Mouse (Mus musculus) thymus, postnatal 0 days (tissue): ENCODE data around the gene Dido1. TPM values are rescaled to one million over a fixed set of nuclear protein-coding genes. Genes with fewer than 3 reads are reported as not detected.

Experiments
- DNase-seq: peaks from one replicate; pipeline ENCODE4 v3.0.0-alpha.2; 2015; ENCODE audit warnings: low spot score
- polyA plus RNA-seq: library from polyadenylated mRNA; unstranded; fragments of >200 nt; fragmentation: Nextera tagmentation; extraction: Ambion mirVana; gene quantifications from 2 replicates; pipeline ENCODE4 v1.2.1, GENCODE M21; 2015

Gene Dido1
- polyA plus RNA-seq: 25.6 and 32.2 TPM in 2 replicates

DNA sequence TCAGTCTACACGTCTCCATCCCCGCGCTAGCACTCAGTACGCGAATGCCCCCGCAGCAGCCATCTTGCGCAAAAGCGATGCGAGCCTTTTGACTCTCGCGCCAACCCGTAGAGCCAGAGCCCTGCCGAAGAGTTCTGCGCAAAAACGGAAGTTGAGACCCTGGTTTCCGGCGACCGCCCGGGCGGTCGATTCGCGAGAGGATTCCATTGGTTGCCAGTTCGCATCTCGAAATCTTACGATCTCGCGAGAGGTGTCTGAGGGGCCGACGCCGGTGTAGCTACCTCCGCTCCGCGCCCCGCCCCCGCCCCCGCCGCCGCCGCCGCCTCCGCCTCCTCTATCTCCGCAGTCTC, at the start of gene Dido1, which contains the start of gene Gid8:
Dido1 (minus strand) TSS at position 77 of the 350 bp plus-strand sequence.
Gid8 (plus strand) TSS at position 195 of the 350 bp plus-strand sequence.
- DNase-seq: peak; percentile 99

DNA sequence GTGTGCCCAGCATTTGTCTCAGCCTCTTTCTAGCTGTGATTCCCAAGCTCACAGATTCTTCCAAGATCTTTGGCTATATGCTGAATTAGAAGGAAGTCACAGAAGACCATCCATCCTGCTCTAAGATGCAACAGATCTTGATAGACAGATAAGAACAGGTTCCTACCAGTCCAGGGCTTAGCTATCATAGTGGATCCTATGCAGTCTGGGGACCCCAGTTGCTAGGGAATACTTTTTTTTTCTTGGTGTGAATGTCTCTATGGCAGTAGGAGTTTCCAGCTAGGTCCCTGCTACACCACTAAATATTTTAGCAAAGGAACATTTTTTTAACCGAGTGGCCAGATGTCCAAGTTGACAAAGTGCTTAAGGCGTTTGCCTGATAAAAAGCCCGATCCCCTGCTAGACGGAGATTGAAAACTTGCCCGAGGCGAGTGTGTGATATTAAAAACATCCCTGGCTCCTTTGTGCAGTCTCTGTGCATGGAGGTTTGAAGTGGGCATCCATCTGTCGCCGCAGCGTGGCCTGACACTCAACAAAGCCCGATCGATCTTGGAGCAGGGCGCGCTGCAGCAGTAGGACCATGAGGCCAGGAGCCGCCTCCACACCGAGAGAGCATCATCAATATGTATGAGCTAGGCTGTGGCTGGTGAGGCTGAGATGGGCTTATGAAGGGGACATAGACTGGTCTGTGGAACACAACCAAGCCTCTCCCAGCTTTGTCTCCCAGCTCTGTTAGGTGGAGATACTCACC, 48.9 kb upstream of the Dido1 start:
- no peak for DNase-seq

DNA sequence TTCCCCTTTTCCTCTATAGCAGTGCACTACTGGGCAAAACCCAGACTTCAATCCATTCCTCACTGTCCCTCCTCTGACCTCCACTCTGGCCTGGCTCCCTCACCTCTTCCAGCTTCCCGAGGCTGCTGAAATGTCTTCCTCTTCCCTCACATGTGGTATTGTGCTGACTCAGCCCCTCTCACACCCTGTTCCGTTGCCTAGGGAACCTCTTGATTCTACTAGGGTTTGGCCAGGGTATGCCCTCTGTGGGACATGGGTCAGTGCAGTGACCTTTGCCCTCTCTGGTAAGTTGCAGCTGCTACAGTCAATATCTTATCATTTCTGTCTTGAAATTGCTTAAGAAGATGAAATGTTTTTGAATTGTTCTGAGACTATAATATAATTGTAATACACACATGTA, 47.0 kb upstream of the Dido1 start:
- DNase-seq: no peak

DNA sequence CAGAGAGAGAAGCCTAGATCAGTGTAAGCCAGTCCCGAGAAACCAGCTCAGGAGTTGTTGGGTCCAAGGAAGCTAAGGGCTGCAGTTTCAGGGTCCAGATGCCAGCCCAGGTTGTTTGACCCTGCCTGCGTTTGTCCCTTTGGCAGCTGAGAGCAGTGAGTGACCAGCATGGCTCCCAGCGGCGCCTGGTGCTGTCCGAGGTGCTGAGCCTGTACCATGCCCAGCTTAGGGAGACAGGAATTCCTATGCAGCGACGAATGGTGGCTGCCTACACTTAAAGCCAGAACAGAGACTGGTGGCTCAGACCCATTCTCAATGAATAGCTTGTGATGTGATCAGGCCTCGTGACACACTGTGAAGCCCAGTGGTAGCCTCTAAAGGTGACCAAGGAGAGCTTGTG, 46.1 kb upstream of the Dido1 start:
- no peak for DNase-seq

DNA sequence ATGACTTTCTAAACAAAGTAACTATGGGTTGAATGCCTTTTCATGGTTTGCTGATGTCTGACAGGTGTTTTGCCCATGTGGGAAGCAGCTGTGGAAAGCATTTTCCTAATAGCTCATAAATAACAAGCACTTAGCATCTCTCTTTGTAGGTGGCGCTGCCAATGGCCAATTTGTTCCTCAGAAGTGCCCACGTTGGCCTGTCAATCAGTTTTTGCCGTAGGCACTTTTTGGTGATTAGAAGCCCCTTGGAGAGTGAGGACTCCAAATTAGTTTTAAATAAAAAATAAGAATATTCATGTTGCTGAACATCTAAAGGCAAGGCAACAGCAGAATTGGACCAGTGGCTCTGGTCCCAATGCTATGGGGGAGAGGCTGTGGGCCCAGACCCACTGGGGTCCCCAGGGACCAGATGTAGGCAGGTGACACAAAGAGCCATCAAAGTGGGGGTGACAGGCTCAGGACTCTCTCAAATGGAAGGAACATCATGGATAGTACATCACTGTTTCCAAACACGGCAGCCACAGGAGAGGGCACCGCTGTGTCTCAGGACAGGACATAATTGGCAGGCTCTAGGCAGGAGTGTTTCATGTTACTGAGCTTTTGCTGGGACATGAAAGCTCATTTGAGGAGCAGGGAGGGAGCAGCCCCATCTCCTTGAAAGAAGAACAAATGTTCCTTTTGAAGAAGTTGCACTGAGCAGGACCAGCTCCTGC, 45.3 kb upstream of the Dido1 start:
- DNase-seq: no peak

DNA sequence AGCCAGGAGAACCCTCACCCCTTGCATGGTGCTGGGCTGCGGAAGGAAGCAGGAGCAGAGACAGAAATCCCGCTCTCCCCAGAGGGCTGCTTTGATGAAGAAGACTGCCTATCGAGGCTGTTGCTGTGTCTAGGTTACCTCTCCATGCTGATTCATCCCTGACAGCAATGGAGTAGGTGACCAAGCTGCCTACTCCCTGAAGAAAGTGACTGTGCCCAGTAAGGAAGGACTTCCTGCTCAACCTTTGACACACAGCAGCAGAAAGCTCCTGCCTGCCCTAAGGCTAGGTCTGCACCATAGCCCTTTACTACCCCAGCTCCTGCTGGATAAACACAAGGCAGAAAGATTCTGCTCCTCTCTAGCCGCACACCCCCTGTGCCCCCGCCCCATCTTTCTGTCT, 39.1 kb upstream of the Dido1 start:
- DNase-seq: no peak

DNA sequence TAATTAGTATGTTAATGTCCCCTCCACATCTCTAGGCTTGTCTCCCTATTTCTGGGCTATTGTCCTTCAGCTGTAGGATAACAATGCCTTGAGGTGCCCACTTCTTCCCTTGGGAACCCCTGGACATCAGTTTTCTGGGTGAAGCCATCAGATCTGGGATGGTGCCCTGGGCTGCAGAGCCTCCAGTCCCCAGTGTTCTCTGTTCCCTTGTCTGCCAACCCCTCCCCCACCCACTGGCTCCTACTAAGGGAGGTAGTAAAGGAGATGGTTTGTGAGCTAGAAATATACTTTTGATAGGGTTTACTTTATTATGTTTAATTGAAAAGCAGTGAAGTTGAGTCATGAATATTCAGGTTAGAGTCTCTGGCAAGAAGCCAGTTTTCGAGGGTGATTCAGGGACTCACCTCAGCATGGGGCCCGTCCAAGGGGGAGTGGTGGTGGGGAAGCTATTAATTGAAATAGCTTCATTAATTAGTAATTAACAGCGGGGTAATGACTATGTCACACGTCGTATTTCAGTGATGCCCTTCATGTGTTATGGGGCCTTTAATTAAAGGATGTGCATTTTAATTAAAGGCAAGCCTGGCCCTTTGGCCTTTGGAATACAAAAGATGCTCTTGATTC, 36.9 kb upstream of the Dido1 start:
- DNase-seq: no peak

DNA sequence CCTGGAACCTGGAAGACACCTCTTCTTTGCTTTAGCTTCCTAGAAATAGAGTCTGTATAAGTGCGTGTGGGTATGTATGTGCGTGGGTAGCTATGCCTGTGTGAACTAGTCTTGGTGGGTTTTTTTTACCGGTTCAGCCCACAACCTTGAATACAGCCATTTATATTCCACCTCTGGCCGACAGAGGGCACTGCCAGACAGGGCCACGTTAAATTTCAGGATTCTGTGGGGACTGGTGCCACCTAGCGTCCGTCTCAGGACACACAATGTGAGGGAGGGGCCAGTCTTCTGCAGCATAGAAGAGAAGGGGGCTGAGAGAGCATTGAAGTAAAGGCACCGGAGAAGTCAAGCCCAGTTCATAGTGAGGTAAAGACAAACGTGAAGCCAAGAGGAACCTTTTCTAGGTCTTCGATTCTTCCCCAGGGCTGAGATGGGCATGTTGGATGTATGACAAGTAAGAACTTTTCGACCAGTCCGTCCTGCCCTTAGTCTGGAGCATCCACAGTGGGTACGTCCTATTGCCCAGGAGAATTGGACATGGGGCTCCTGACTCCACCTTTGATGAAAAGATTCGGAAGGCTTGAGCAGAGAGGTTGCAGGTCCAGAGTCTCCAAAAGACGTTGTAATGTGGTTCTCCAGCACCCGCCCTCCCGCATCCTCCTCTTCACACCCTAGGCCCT, 35.6 kb upstream of the Dido1 start:
- DNase-seq: peak; percentile 87

DNA sequence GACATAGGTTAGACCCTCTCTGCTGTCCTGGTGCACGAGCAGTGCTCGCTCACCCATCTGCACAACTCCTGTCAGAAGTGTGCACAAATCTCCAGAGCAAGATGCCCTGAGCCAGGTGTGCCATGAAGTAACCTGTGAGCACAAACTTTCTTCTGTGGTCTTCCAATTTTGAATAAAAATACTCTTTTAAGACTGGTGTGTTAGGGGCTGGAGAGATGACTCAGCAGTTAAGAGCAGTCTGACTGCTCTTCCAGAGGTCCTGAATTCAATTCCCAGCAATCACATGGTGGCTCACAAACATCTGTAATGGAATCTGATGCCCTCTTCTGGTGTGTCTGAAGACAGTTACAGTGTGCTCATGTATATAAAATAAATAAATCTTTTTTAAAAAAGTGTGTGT, 33.5 kb upstream of the Dido1 start:
- no peak for DNase-seq

DNA sequence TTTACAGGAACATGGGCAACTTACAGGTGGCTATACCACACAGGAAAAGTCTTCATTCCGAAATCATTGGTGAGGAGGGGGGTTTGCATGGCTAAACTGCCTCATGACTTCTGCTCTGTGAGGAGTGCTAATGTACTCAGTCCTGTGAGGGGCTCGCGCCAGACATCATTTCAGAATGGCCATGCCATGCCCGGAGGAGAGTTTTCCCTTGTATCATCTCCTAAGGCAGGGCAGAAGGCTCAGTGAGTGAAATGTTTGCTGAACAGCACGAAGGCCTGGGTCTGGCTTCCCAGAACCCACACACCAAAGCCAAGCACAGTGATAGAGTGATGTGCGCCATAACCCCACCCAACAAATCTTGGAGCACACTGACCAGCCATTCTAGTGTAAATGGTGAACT, 33.0 kb upstream of the Dido1 start:
- DNase-seq: no peak

DNA sequence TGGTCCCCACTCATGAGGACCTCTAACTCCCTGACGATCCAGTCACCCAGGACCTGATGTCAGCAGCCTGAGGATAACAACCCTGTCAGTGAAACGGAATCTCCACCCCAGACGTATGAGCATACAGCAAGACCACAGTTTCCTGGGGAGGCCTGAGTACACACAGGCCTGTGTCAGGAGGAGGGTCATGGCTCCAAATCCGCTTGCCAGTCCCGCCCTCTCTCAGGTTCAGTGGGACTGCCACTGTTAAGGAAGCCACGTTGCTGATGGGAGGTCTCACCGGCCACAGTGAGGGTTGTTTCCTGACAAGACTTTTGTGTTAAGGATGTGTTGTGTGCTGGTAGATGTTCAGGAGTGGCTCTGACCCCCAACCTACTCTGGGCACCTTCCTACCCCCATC, 31.6 kb upstream of the Dido1 start:
- no peak for DNase-seq

DNA sequence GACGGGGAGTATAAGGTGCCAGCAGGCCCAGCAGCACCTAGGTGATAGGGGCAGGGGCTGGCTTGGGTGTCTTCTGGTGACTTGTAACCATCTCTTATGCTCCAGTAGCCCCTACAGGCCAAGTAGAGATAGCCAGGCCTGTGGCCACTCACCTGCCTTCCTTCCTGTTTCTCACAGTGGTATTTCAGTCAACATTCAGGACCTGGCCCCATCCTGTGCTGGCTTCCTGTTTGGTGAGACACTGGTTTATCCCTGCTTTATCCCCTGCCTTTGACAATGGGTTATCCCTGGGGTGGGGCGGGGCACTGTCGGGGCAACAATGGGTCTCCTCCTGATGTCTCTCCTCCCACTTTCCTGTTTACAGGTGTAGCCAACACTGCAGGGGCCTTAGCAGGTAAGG, 30.6 kb upstream of the Dido1 start:
- DNase-seq: no peak

DNA sequence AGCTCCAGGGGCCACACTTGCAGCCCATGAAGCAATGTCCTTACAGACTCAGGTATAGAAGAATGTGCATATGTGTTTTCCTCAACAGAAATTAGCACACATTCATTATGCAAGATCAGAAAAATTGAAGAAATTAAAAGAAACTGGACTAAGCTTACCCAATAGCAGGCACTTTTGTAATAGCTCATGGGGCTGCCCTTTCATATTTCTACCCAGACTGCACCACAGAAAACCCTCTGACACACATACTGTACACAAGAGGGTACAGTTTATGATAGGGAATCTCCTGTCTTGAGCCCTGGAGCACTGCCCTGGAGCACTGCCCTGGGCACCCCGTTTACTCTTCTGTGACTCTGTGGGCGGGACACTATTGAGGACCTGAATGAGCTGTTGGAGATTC, 28.2 kb upstream of the Dido1 start:
- DNase-seq: no peak

DNA sequence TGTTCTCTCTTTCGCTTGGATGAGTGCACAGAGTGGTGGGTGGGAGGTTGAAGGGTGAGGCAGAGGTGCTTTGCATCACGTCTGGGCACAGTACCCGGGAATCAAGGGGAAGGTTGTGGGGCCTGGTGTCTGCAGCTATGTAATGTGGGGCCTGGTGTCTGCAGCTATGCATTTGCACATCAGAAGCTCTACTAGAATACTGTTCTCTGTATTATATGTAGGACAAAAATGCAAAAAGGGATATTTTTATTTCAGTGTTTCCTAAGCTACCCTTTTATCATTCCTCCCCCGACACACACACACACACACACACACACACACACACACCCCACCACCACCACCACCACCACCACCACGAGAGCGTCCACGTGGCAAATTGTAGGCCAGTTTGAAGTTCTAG, 25.4 kb upstream of the Dido1 start:
- no peak for DNase-seq

DNA sequence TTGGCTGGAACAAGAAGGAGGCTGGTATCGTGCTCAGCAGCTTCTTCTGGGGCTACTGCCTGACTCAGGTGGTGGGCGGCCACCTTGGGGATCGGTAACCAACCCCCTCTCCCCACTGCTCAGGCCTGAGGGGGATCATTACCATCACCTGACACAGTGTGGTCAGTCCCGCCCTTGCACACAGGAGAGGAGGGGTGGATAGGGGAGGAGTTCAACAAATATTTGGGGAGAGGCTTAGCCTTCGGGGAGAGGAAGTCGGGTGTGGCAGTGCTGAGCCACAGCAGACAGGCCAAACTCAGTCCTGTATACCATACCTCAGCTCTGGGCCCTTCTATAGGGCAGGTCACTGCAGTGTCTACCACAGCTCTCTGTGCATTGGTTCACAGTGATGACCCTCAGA, 22.2 kb upstream of the Dido1 start:
- no peak for DNase-seq

DNA sequence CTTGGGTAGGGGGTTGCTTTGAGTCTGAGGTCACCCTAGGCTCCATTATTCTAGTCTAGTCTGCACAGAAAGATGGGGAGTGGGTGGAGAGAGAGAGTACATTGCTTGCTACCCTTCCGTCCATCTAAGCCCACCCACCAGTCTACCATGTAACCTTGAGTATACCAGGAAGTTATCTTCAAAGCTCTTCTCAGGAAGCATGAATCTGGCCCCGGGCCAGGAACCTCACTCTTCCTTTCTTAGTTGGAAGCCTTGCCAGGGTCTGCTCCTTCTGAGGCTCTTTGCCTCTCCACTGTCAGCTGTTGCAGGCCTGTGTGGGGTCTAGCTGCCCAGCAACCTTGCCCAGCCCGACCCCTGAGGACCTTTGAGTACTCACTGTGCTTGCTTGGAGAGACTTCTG, 21.2 kb upstream of the Dido1 start:
- DNase-seq: peak; percentile 24

DNA sequence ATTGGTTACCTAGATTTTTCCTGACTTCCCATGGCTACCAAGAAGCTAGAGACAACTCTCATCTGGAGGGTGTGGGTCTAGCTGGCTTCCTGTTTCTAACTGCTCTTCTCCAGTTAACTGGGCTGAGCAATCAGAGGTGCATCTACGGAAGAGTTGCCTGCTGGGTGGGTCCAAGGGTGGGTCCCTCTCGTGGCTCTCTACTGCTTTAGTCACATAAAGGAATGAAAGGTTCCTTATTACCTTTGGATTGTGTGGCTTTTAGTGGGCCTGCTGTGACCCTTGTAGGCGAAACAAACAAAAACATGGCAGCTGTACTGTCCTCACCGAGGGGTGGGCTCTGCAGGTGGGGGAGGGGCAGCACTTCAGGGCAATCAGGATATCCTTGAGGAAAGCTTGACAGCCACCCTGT, 17.8 kb upstream of the Dido1 start:
- no peak for DNase-seq

DNA sequence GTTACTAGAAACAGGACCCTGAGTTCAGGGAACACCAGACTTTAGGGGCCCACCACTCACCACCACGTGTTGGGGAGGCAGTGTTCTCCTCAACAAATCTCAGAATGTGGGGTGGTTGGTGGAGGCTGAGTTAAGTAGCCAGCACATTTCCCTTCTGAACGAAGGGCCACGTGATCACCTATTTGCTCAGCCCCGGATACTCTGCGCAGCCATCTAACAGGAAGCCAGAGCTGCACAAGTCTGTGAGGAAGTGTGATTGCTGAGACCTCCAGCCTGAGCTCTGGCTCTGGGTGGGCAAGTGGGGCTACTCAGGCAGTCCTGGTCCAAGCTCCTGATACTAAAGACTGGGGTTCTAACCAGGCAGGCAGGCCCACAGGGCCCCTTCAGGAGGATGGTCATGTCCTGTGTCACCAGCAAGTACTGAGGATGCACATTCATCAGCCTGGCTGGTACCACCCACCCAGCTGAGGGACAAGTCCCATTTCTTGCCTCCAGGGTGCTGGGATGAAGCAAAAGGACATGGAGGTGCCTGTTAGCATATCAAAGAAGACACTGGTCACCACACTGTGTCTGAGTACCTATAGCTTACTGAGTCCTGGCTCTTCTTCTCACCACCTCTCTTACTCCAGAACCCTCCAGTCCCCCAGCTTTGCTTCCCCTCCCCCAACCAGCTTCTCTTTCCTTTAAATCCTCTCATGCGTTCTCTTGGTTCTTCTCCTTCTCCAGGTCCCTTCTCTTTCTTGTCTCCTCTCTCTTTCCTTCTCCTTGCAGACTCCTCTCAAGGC, 17.1 kb upstream of the Dido1 start:
- peak; percentile 73 for DNase-seq

DNA sequence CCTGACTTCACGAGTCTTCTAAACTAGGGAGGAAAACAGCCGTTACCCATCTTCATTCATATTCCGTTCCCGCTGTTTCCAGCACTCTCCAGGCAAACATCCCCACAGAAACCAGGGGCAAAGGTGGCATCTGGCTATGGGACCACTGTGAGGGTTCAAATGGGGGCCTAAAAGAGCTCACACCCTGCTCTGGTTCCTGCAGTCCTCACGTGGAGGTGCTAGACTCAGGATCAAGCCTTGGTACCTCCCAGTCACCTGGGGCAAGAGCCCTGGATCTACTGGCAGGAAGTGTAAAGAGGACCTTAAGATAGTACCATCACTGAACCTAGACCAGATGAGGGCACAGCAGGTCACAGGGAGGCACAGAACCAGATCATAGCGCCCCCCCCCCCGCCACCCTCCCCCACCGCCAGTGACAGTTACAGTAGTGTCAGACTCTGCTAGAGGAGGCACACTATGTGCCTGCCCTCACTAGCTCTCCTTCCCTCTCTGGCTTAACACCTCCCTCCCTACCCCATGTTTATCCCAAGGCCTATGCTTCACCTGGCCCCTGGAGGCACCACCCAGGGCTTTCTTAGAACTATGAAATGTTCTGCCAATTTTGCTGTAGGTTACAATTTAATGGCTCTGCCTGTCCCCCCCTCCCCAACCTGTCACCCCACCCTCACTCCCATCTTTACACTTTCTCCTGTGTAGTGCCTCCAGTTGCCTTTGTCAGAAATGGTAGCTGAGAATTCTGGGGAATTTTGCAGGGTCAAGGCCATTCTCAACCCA, 16.2 kb upstream of the Dido1 start:
- DNase-seq: no peak

DNA sequence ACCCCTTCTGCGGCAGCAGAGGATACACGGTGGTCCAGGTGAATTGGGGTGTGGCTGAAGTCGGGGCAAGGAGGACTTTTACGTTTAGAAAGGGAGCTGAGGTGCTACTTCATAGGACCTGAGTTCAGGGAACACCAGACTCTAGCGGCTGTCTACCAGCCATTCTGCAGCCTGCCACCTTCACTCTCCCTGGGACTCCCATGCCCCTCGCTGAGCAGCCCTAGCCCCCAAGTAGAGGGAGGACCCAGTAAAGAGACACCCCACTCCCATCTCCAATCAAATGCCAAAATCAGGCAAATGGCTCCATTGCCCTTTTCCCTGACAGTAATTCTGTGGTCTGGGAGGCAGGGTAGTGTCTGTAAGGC, 15.6 kb upstream of the Dido1 start:
- DNase-seq: no peak
